Mouse (Mus musculus) lung, postnatal 10 days (tissue): ENCODE measurements around the gene Srrm3.

Source experiments
- DNase-seq: peaks from one replicate; pipeline ENCODE4 v3.0.0; 2021

Gene Srrm3

GRCm38 (mm10) chr5:135824517-135824916, 17.8 kb downstream of the Srrm3 start:
- no peak for DNase-seq

GRCm38 (mm10) chr5:135826225-135826624, 19.5 kb downstream of the Srrm3 start:
- DNase-seq, result no peak

DNA sequence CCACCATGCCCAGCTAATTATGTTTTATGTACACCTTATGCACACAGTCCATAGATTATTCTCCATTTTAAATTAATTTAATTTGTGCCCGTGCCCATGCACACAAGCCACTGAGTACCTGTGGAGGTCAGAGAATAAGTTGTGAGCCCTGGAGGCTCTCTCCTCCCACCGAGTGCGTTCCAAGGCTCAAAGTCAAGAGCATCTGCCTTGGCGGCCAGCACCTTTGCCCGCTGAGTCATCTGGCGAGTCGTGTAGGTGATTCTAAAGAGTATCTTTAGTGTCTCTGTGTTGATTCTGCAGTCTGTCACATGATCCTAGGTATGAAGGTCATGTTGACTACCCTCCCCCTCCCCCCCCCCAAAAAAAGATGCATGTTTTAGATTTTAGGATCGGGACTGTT, 22.7 kb downstream of the Srrm3 start:
- DNase-seq, result no peak

DNA sequence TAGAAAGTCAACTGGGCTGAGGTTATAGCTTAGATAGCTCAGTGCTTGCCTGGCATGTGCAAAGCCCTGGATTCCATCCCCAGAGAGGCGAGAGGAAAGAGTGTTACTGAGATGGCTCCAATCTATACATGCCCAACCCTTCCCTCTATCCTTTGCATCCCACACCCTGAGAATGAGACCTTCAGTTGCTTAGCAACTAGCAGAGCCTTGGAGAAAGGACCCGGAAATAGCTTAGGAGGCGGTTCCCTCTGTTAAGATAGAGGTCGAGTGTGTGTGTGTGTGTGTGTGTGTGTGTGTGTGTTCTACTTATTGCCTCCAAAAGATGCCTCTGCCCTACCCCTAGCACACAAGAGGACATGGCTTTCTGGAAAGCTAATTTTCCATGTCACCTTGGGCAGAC, 26.0 kb downstream of the Srrm3 start:
- no peak for DNase-seq

GRCm38 (mm10) chr5:135834769-135835491, 28.2 kb downstream of the Srrm3 start:
- peak; percentile 73 for DNase-seq

GRCm38 (mm10) chr5:135835492-135835858, 28.8 kb downstream of the Srrm3 start:
- DNase-seq, result no peak

GRCm38 (mm10) chr5:135835981-135836380, 29.3 kb downstream of the Srrm3 start:
- no peak for DNase-seq

- DNase-seq, result no peak
Measured at GRCm38 (mm10) chr5:135841651-135842050, 35.0 kb downstream of the Srrm3 start.

- DNase-seq, result peak; percentile 56
Measured at GRCm38 (mm10) chr5:135843418-135843817, 36.7 kb downstream of the Srrm3 start.

DNA sequence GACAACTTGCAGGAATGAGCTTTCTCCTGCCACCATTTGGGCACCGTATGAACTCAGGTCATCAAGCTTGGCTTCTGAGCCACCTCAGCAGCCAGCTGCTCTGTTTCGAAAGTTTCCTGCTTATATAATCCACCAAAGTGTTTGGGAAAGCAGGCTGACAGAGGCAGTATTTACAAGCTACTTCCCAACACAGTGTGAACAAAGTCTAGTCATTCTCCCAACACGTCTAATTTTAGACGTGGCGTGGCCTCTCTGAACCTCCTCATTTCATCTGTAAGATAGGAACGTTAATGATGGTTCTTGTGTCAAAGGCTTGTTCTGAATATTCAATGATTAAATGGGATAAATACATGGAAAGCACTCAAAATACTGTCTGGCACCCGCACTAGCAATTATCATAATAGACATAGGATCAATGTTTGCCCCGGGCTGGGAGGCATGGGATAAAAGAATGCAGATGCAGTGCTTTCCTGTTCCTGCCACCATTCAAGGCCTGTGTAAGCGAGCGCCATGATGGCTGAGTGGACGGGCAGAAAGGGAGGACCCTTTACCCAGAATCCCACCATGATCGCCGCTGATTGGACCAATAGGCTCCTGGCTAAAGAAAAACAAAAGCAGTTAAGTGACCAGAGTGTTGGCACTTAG, 39.1 kb downstream of the Srrm3 start:
- DNase-seq, result no peak

DNA sequence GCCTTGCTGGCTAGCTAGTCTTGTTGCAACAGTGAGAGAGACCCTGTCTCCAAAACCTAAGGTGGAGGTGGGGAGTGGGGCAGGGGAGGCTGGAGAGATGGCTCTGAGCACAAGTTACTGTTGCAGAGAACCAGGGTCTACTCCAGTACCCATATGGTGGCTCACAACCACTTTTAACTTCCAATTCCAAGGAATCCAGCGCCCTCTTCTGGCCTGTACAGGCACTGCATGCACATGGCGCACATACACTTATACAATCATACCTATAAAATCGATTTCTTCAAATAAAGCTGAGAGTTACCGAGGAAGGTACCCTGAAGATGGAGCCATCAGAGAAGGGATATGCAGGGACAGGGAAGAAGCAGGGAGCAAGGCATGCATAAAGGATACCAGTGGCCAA, 40.8 kb downstream of the Srrm3 start:
- no peak for DNase-seq

GRCm38 (mm10) chr5:135847881-135848280, 41.2 kb downstream of the Srrm3 start:
- DNase-seq, result no peak

GRCm38 (mm10) chr5:135851024-135851423, 44.3 kb downstream of the Srrm3 start:
- DNase-seq, result peak; percentile 29

DNA sequence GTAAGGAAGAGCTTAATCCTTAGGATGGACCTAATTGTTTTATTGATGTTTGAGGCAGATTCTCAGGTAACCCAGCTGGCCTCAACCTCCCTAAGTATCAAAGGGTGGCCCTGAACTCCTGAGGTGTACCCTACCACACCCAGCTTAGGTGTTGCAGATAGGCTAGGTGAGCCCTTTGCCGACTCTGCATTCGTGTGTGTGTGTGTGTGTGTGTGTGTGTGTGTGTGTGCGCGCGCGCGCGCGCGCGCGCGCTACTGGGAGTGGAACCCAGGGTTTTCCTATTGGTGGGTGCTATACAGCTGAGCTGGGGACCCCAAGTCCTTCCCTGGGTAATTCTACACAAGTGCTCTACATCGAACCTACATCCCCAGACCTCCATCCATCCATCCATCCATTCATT, 44.8 kb downstream of the Srrm3 start:
- no peak for DNase-seq

GRCm38 (mm10) chr5:135852421-135852820, 45.7 kb downstream of the Srrm3 start:
- DNase-seq, result peak; percentile 18

DNA sequence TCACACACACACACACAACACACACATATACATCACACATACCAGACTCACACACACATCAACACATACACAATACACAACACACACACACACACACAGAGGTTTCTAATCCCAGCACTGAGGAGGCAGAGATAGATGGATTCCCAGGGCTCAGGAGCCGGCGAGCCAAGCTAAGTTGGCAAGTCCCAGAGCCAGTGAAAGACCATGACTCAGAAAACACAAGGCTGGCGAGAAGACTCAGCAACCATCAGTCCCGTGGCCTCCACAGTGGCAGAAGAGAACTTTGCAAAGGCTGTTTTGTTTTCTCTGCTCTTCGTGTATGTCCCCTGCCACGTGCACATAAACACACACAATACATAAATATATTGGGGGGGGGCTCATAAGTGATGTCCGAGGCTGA, 47.0 kb downstream of the Srrm3 start:
- no peak for DNase-seq

DNA sequence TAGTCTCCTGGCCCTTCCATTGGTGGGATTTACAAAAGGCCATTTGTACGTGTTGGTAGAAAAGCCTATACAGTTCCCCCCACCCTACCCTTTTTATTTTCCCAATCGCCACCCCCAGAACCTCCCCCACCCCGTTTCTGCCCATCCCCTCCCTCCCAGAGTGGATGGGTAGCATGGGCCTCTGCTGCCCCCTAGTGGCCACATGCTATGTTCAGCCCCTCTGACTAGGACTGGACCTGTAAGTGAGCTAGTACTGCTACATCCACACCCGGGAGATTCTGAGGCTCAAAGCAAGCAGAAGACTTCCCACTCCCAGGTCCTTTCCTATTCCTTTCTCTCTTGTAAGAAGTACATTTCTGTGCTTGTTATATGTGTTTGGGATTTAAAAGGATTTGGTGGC, 48.5 kb downstream of the Srrm3 start:
- DNase-seq, result peak; percentile 78

DNA sequence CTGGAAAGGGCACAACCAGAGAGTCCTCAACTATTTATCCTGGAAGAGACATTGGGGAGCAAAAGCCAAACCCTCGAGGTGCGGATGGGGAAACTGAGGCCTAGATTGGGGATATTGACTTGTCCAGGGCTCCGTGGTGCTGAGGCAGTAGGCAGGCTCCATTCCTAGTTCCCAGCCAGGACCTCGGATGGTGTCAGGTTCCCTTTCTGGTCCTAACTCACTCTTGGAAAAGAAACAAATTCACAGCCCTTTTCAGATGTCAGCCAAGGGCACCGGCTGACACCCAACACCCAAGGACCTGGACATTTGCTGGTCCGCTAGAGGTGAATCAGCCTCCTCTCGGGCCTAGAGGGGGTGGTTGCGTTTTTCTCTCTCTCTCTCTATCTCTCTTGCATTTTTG, 60.0 kb downstream of the Srrm3 start:
- DNase-seq, result no peak

DNA sequence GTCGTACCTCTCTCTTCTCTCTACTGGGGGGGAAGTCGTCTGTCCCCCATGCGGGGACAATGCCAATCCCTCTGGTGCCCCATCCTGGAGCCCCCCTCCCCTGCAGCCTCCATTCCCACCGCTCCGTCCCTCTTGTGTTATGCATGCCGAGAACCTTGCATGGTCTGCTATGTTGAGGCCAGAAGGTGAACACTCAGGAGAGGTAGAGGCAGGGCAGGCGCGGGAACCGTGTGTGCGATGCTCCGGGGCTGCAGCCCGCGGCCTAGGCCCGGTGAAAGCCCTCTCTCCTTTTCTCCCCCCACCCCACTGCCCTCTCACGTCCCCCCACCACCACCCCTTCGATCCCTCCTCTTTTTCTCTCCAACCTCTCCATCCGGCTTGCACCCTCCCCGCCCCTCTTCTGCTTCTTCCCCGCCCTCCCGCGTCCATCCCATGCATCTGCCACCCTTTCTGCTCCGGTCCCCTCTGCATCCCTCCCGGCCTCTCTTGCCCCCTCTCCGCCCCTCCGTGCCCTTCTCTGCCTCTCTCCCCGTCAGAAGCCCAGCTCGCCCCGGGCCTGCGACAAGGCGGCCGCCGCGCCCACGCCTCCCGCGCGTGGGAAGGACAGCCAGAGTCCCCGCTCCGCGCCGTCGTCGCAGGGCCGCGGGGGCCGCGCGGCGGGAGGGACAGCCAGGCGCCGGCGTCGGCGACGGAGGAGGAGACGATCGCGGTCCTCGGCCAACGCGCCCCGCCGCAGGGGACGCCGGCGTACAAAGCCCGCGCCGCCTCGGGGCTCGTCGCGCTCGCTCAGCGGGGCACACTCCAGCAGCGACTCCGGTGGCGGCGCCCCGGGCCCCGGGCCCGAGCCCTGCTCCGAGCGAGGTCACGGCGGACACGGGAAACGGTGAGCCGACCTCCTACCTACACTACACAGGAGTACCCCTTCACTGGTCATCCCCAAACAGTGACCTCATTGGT, 61.2 kb downstream of the Srrm3 start:
- peak; percentile 29 for DNase-seq

GRCm38 (mm10) chr5:135868653-135869052, 62.0 kb downstream of the Srrm3 start:
- no peak for DNase-seq

- no peak for DNase-seq
Measured at GRCm38 (mm10) chr5:135869661-135870423, 63.2 kb downstream of the Srrm3 start.

DNA sequence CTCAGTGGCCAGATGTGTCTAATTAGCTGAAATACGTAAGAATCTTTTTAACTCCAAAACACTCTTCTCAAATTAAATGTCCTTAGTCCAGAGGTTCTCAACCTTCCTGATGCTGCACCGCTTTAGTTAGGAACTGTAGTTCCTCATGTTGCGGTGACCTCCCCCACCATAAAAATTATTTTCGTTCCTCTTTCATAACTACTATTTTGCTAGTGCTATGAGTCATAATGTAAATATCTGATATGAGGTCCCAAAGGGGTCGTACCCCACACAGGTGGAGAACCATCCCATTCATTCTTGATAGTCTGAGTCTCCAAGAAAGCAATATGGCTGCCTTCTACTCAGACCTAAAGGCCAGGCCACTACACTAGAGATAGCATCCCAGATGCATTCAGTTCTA, 63.8 kb downstream of the Srrm3 start:
- no peak for DNase-seq

DNA sequence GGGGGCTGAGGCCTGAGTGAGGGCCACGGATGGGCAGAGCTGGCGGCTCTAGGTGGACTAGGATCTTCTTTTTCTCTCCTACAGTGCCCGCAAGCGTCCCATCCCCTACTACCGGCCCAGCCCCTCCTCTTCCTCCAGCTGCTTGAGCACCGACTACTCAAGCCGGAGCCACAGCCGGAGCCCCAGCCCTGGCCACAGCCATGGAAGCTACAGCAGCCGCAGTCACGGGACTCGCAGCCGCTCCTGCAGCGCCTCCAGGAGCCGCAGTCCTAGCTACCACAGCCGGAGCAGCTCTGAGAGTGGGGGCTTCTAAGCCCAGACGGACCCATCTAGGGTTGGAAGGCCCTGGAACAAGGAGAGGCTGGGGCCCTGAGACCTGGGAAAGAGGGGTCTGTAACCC, 66.3 kb downstream of the Srrm3 start:
- DNase-seq, result no peak
